Mouse (Mus musculus): ENCODE data around the gene Zfp62. TPM values are rescaled to one million over a fixed set of nuclear protein-coding genes. Genes with fewer than 3 reads are reported as not detected.
A peak's percentile ranks its signal among the peaks of the same experiment; 100 is the strongest.

Gene Zfp62
- polyA plus RNA-seq, 1 experiment from 2014 or later, result 24.2 TPM

DNA sequence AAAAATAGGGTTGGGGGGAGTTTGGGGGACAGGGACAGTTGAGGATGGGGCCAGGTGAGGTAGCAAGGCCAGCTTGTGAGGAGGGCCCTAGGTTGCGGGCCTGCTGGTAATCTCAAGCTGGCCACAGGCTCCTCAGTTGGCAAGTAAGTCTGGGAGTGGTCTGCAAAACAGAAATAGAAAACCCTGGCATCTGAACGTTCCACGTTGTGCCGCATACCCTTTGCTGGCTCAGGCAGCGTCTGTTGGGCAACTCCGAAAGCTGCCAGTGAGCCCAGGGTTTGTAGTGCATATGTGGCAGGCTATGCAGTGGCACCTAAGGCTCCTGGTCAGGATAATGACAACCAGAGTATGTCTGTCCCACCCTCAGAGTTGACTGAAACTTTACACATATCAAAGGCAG is 60.1 kb downstream of the Zfp62 start:
- ATAC-seq (replicated peaks; ENCODE audit: insufficient number of reproducible peaks, insufficient read depth, low FRiP score, low read depth), result no peak
- Histone ChIP-seq H3K9ac (no peak overlapping the region), H3K4me2 (no peak overlapping the region), H3K27ac (no peak overlapping the region), H3K27me3 (no peaks in the 10 kb centered on the region), H3K4me3 (no peak overlapping the region), H3K9me3 (replicated peaks) (no peaks in the 10 kb centered on the region), H3K4me1 (replicated peaks) (peaks cover 27% of the 10 kb centered on the region), H3K36me3 (peaks cover 38% of the 10 kb centered on the region; the same call in 1 of the 2 replicates)
- WGBS, result 81% methylated on average over 6 of the region's 6 CpGs

DNA sequence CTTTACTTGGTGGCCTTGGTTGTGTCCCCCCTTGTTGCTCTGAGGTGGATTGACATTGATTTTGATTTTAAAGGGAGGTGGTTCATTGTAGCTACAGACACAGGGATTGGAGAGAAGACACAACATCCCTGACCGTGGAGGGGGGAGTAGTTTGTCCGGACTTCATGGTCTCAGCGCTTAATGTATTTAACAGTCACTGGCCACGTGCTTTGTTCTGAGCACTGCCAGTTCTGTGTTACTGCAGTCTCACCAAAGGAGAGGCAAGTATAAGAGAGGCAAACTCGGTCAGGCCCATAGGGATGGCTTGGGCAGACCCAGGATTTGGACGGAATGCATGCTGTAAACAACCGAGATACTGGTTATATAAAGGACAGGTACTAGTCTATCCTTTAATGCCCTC is 61.0 kb downstream of the Zfp62 start:
- Histone ChIP-seq H3K4me2 (no peak overlapping the region), H3K9me3 (replicated peaks) (no peaks in the 10 kb centered on the region), H3K4me3 (no peak overlapping the region), H3K36me3 (peaks cover 38% of the 10 kb centered on the region; the same call in 1 of the 2 replicates), H3K27ac (no peak overlapping the region), H3K27me3 (no peaks in the 10 kb centered on the region), H3K4me1 (replicated peaks) (peaks cover 28% of the 10 kb centered on the region), H3K9ac (no peak overlapping the region)
- no peak for ATAC-seq (replicated peaks; ENCODE audit: insufficient number of reproducible peaks, insufficient read depth, low FRiP score, low read depth)
- WGBS, result 82% methylated on average over 7 of the region's 7 CpGs

DNA sequence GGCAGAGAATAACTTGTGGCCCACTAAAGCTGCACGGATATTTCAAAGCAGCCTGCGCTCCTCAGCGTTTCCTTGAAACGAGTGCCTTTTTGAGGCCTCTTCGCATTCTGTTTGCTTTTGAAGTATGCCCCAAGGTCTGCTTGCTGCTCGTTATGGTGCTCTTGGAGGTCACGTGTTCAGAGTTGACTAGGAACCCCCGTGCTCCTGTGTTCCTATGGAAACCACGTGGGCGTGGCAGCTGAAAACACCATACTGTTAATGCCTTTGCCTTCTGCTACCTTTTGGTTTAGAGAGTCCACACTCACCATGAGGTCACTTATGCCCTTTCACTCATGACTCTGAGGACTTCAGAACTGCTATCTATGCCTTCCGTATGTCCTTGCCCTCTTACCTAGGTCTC is 61.5 kb downstream of the Zfp62 start:
- no peak overlapping the region for H3K4me2 ChIP-seq
- ATAC-seq (replicated peaks; ENCODE audit: insufficient number of reproducible peaks, insufficient read depth, low FRiP score, low read depth), result no peak
- H3K9me3 ChIP-seq (replicated peaks), result no peaks in the 10 kb centered on the region
- H3K27me3 ChIP-seq, result no peaks in the 10 kb centered on the region
- H3K9ac ChIP-seq, result no peak overlapping the region
- no peak overlapping the region for H3K27ac ChIP-seq
- H3K36me3 ChIP-seq, result peaks cover 34% of the 10 kb centered on the region; the same call in 1 of the 2 replicates
- no peak overlapping the region for H3K4me3 ChIP-seq
- H3K4me1 ChIP-seq (replicated peaks), result peaks cover 28% of the 10 kb centered on the region
- 79% methylated on average over 11 of the region's 11 CpGs for WGBS

DNA sequence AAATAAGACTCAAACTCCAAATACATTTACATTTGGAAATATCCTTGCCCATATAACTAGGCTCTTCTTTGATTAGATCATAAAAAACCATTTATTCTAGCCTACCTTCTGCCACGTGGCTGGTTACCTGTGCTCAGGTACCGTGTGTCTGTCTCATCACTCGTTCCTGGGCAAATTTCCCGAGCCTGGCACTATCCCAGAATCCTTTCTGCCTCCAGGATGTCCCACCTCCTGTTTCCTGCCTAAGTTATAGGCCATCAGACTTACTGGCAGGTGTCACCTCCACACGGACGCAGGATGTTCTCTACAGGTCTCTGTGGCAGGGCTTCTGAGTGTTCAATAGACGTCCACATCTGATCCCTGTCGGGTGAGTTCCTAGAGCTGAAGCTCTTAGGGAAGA is 62.0 kb downstream of the Zfp62 start:
- Histone ChIP-seq H3K36me3 (peaks cover 31% of the 10 kb centered on the region; the same call in 1 of the 2 replicates), H3K27me3 (no peaks in the 10 kb centered on the region), H3K4me2 (no peak overlapping the region), H3K4me1 (replicated peaks) (peaks cover 28% of the 10 kb centered on the region), H3K4me3 (no peak overlapping the region), H3K27ac (no peak overlapping the region), H3K9me3 (replicated peaks) (no peaks in the 10 kb centered on the region), H3K9ac (no peak overlapping the region)
- no peak for ATAC-seq (replicated peaks; ENCODE audit: insufficient number of reproducible peaks, insufficient read depth, low FRiP score, low read depth)
- WGBS, result 84% methylated on average over 8 of the region's 8 CpGs

DNA sequence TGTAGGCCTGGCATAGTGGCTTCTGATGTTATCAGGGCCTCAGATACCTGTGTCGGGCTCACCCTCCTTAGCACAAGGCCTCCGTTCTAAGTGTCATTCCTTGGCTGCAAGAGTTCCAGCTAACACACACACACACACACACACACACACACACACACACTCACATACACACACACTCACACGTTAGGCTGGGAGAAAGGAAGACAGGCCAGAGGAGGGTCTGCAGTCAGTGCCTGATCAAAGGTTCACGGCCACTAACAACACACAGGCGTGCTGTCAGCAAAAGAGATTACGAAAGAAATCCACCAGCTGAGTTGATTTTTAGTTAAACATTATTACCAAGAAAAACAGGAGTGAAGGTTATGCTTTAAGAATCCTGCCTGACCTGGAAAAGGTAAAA is 63.6 kb downstream of the Zfp62 start:
- no peaks in the 10 kb centered on the region for H3K9me3 ChIP-seq (replicated peaks)
- WGBS, result 42% methylated on average over 6 of the region's 6 CpGs
- no peaks in the 10 kb centered on the region for H3K27me3 ChIP-seq
- ATAC-seq (replicated peaks; ENCODE audit: insufficient number of reproducible peaks, insufficient read depth, low FRiP score, low read depth), result no peak
- peaks cover 16% of the 10 kb centered on the region; the same call in 1 of the 2 replicates for H3K36me3 ChIP-seq
- H3K9ac ChIP-seq, result no peak overlapping the region
- peaks cover 17% of the 10 kb centered on the region for H3K4me1 ChIP-seq (replicated peaks)
- peak overlapping the region; percentile 62 for H3K27ac ChIP-seq
- H3K4me3 ChIP-seq, result no peak overlapping the region
- no peak overlapping the region for H3K4me2 ChIP-seq

DNA sequence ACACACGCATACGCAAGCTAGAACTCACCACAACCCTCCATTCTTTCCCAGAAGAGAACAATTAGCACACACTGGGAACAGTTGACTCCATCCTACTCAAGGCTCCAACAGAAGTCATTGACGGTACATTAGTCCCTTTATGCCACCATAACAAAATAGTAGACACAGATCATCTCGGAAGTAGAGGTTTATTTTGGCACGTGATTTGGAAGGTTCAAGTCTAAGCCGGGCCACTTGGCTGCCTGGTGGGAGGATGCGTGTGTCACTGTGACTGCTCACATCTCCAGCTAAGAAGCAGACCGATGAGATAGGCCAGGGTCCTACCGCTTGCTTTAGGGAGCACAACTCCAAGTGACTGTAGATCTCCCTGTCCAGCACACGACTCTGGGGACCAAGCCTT is 64.2 kb downstream of the Zfp62 start:
- H3K27me3 ChIP-seq, result no peaks in the 10 kb centered on the region
- WGBS, result 66% methylated on average over 10 of the region's 10 CpGs
- H3K9ac ChIP-seq, result no peak overlapping the region
- peaks cover 17% of the 10 kb centered on the region for H3K4me1 ChIP-seq (replicated peaks)
- no peak for ATAC-seq (replicated peaks; ENCODE audit: insufficient number of reproducible peaks, insufficient read depth, low FRiP score, low read depth)
- H3K27ac ChIP-seq, result peak overlapping the region; percentile 62
- no peak overlapping the region for H3K4me3 ChIP-seq
- no peak overlapping the region for H3K4me2 ChIP-seq
- H3K9me3 ChIP-seq (replicated peaks), result no peaks in the 10 kb centered on the region
- peaks cover 9% of the 10 kb centered on the region; the same call in 1 of the 2 replicates for H3K36me3 ChIP-seq

DNA sequence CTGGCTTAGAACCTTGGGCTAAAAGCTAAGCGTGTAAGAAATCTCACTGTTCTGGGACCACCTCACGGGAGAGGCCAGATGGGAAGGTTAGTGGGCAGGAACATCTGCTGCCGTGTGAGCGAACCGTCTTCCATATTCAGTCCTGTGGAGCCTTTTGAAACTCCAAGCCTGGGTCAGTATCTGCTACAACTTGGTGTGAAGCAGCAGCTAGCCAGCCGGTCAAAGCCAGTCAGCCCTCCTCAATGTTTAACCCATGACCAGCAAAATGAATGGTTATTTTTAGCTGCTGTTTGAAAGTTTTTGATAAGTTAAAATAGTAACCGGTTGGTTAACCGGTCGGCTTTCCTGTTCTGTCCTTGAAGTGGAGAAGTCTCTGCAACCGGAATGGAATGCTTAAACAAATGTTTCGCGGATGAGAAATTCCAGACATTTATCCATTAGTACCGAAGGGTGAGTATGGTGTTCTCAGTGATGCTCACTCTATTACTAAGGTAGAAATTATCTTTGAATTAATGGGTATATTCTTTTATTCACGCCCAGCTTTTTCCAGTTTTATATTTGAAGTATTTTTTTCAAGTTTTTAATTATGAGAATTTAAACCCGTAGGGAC is 65.0 kb downstream of the Zfp62 start:
- no peak overlapping the region for H3K4me3 ChIP-seq
- H3K4me2 ChIP-seq, result no peak overlapping the region; the same call in 1 of the 2 replicates
- H3K27ac ChIP-seq, result peak overlapping the region; percentile 62
- peaks cover 17% of the 10 kb centered on the region for H3K4me1 ChIP-seq (replicated peaks)
- H3K9me3 ChIP-seq (replicated peaks), result no peaks in the 10 kb centered on the region
- peaks cover 7% of the 10 kb centered on the region; the same call in 1 of the 2 replicates for H3K36me3 ChIP-seq
- no peaks in the 10 kb centered on the region for H3K27me3 ChIP-seq
- no peak overlapping the region for H3K9ac ChIP-seq
- ATAC-seq (replicated peaks; ENCODE audit: insufficient number of reproducible peaks, insufficient read depth, low FRiP score, low read depth), result 0 out of 2 replicates have a peak, but pooled peaks have one; percentile 38
- WGBS, result 47% methylated on average over 15 of the region's 15 CpGs

Other genes with a start within 250 kb of the Zfp62 start
- gene Olfr56, start 224.4 kb upstream of the Zfp62 start, polyA plus RNA-seq (2015; fragmentation: Nextera tagmentation; extraction: Ambion mirVana), result 0.10 TPM in 1 of 2 replicates, not detected in the other
- 0.50 and 1.2 TPM in 2 replicates for gene 9930111J21Rik1, start 223.9 kb upstream of the Zfp62 start, polyA plus RNA-seq (2015; fragmentation: Nextera tagmentation; extraction: Ambion mirVana)
- 0.06 TPM in 1 of 2 replicates, not detected in the other for gene Gm12185, start 211.1 kb upstream of the Zfp62 start, polyA plus RNA-seq (2015; fragmentation: Nextera tagmentation; extraction: Ambion mirVana)
- gene Tgtp1, start 209.1 kb upstream of the Zfp62 start, polyA plus RNA-seq (2015; fragmentation: Nextera tagmentation; extraction: Ambion mirVana), result 0.64 and 3.2 TPM in 2 replicates
- gene 9930111J21Rik2, start 152.1 kb upstream of the Zfp62 start, polyA plus RNA-seq (2015; fragmentation: Nextera tagmentation; extraction: Ambion mirVana), result 0.52 and 0.58 TPM in 2 replicates
- gene Tgtp2, start 139.1 kb upstream of the Zfp62 start, polyA plus RNA-seq (2015; fragmentation: Nextera tagmentation; extraction: Ambion mirVana), result 0.23 and 5.3 TPM in 2 replicates
- gene Ifi47, start 126.7 kb upstream of the Zfp62 start, polyA plus RNA-seq (2015; fragmentation: Nextera tagmentation; extraction: Ambion mirVana), result 1.4 and 4.3 TPM in 2 replicates
- gene Olfr1396, start 88.4 kb upstream of the Zfp62 start, polyA plus RNA-seq (2015; fragmentation: Nextera tagmentation; extraction: Ambion mirVana), result 0.15 and 0.18 TPM in 2 replicates
- gene Olfr1395, start 61.0 kb upstream of the Zfp62 start, polyA plus RNA-seq (2015; fragmentation: Nextera tagmentation; extraction: Ambion mirVana), result not detected in 2 replicates
- not detected in 2 replicates for gene Olfr1394, start 48.9 kb upstream of the Zfp62 start, polyA plus RNA-seq (2015; fragmentation: Nextera tagmentation; extraction: Ambion mirVana)
- 4.4 and 6.1 TPM in 2 replicates for gene Btnl9, start 16.1 kb upstream of the Zfp62 start, polyA plus RNA-seq (2015; fragmentation: Nextera tagmentation; extraction: Ambion mirVana)
- gene Mgat1, start 40.9 kb downstream of the Zfp62 start, polyA plus RNA-seq (2015; fragmentation: Nextera tagmentation; extraction: Ambion mirVana), result 41.7 and 54.8 TPM in 2 replicates
- gene Olfr1393, start 75.0 kb downstream of the Zfp62 start, polyA plus RNA-seq (2015; fragmentation: Nextera tagmentation; extraction: Ambion mirVana), result 0.09 TPM in 1 of 2 replicates, not detected in the other
- not detected in 2 replicates for gene Olfr1392, start 82.0 kb downstream of the Zfp62 start, polyA plus RNA-seq (2015; fragmentation: Nextera tagmentation; extraction: Ambion mirVana)
- gene Olfr10, start 101.4 kb downstream of the Zfp62 start, polyA plus RNA-seq (2015; fragmentation: Nextera tagmentation; extraction: Ambion mirVana), result not detected in 2 replicates
- not detected in 2 replicates for gene Olfr1391, start 119.5 kb downstream of the Zfp62 start, polyA plus RNA-seq (2015; fragmentation: Nextera tagmentation; extraction: Ambion mirVana)
- gene Olfr1390, start 131.9 kb downstream of the Zfp62 start, polyA plus RNA-seq (2015; fragmentation: Nextera tagmentation; extraction: Ambion mirVana), result not detected in 2 replicates
- not detected in 2 replicates for gene Olfr1389, start 219.8 kb downstream of the Zfp62 start, polyA plus RNA-seq (2015; fragmentation: Nextera tagmentation; extraction: Ambion mirVana)
- 0.06 TPM in 1 of 2 replicates, not detected in the other for gene Olfr1388, start 233.3 kb downstream of the Zfp62 start, polyA plus RNA-seq (2015; fragmentation: Nextera tagmentation; extraction: Ambion mirVana)